Mouse (Mus musculus) cortical plate, adult 2 months (tissue): ENCODE measurements around the gene Mphosph9. TPM values are rescaled to one million over a fixed set of nuclear protein-coding genes. Genes with fewer than 3 reads are reported as not detected.

Experiments used
- H3K27ac ChIP-seq: fragments of 200-500 bp; 2 replicates; pipeline ENCODE4 v1.5.1; 2012; ENCODE audit warnings: low read length, control low read depth, inconsistent platforms; ENCODE audit not compliant: insufficient read depth
- H3K4me1 ChIP-seq: fragments of 200-500 bp; 2 replicates; pipeline ENCODE4 v1.6.1; 2011; ENCODE audit warnings: low read length; ENCODE audit not compliant: control insufficient read depth, insufficient read depth
- H3K4me3 ChIP-seq: fragments of 200-500 bp; 2 replicates; pipeline ENCODE4 v1.5.1; 2011; ENCODE audit warnings: mild to moderate bottlenecking, low read length, control low read depth; ENCODE audit not compliant: insufficient read depth
- CTCF ChIP-seq: fragments of 200-500 bp; IDR thresholded peaks from 2 replicates; pipeline ENCODE4 v1.5.1; 2011; ENCODE audit warnings: mild to moderate bottlenecking, control low read depth, low read length; ENCODE audit not compliant: insufficient read depth; ENCODE audit errors: extremely low read depth
- POLR2A ChIP-seq: fragments of 200-500 bp; IDR thresholded peaks from 2 replicates; pipeline ENCODE4 v1.6.1; 2011; ENCODE audit warnings: mild to moderate bottlenecking, low read length, control low read depth; ENCODE audit not compliant: insufficient read depth; ENCODE audit errors: extremely low read depth
- polyA plus RNA-seq: library from polyadenylated mRNA; depleted of rRNA; stranded (reverse); fragments of >200 nt; gene quantifications from 2 replicates; pipeline ENCODE4 v1.2.3, GENCODE M21; 2012

Mphosph9 gene
- polyA plus RNA-seq, 1 experiment = 21.0 TPM

GRCm38 (mm10) chr5:124255141-124255540 lies 72.6 kb downstream of the Mphosph9 start:
- TF ChIP-seq CTCF = no peak
- Histone ChIP-seq H3K27ac (no peak overlapping the region), H3K4me1 (peaks cover 6% of the 10 kb centered on the region), H3K4me3 (no peak overlapping the region)

GRCm38 (mm10) chr5:124253555-124253954 lies 74.2 kb downstream of the Mphosph9 start:
- Histone ChIP-seq H3K4me1 (peaks cover 6% of the 10 kb centered on the region), H3K4me3 (no peak overlapping the region)
- no peak for TF ChIP-seq POLR2A

GRCm38 (mm10) chr5:124252580-124253320 lies 75.0 kb downstream of the Mphosph9 start:
- peak overlapping the region; percentile 6; the same call in 1 of the 2 replicates for H3K27ac ChIP-seq
- peaks cover 6% of the 10 kb centered on the region for H3K4me1 ChIP-seq
- TF ChIP-seq POLR2A (0 out of 2 replicates have a peak, but pooled peaks have one; percentile 15), CTCF (no peak)
- H3K4me3 ChIP-seq = no peak overlapping the region

More at GRCm38 (mm10) chr5:124253555-124253954, 74.2 kb downstream of the Mphosph9 start:
- no peak overlapping the region for H3K27ac ChIP-seq

GRCm38 (mm10) chr5:124251070-124251469 lies 76.7 kb downstream of the Mphosph9 start:
- TF ChIP-seq CTCF (no peak), POLR2A (no peak)
- Histone ChIP-seq H3K27ac (no peak overlapping the region), H3K4me1 (peaks cover 6% of the 10 kb centered on the region), H3K4me3 (no peak overlapping the region)

GRCm38 (mm10) chr5:124249614-124250591 lies 77.9 kb downstream of the Mphosph9 start, which contains the start of gene Pitpnm2:
Gene Pitpnm2 (minus strand): TSS chr5:124249760.
- peak within 1 kb of the TSS; percentile 80 for H3K27ac ChIP-seq
- H3K4me1 ChIP-seq = peaks cover 6% of the 10 kb centered on the region
- peak within 1 kb of the TSS; percentile 89 for H3K4me3 ChIP-seq
- TF ChIP-seq CTCF (no peak), POLR2A (no peak)

GRCm38 (mm10) chr5:124248845-124249613 lies 78.7 kb downstream of the Mphosph9 start:
- H3K4me3 ChIP-seq = peak overlapping the region; percentile 89
- TF ChIP-seq POLR2A (no peak), CTCF (no peak)

GRCm38 (mm10) chr5:124247986-124248626 lies 79.7 kb downstream of the Mphosph9 start:
- TF ChIP-seq POLR2A = no peak
- TF ChIP-seq CTCF = no peak
- Histone ChIP-seq H3K27ac (peak overlapping the region; percentile 36; the same call in 1 of the 2 replicates), H3K4me3 (peak overlapping the region; percentile 89), H3K4me1 (peaks cover 2% of the 10 kb centered on the region)

More at GRCm38 (mm10) chr5:124248845-124249613, 78.7 kb downstream of the Mphosph9 start:
- Histone ChIP-seq H3K4me1 (peaks cover 6% of the 10 kb centered on the region), H3K27ac (peak overlapping the region; percentile 51; the same call in 1 of the 2 replicates)

- Histone ChIP-seq H3K4me1 (no peaks in the 10 kb centered on the region), H3K27ac (no peak overlapping the region), H3K4me3 (peak overlapping the region; percentile 89; the same call in 1 of the 2 replicates)
- TF ChIP-seq POLR2A = no peak
- no peak for TF ChIP-seq CTCF
Measured at GRCm38 (mm10) chr5:124247296-124247695, 80.5 kb downstream of the Mphosph9 start.
